Mouse (Mus musculus): ENCODE measurements around the gene Rnaseh1. TPM values are rescaled to one million over a fixed set of nuclear protein-coding genes. Genes with fewer than 3 reads are reported as not detected.

The Rnaseh1 gene
- polyA plus RNA-seq, 1 experiment: 8.1 TPM

GRCm38 (mm10) chr12:28662628-28663027 lies 13.2 kb downstream of the Rnaseh1 start:
- no peaks in the 10 kb centered on the region for H3K9me3 ChIP-seq
- no peak overlapping the region for H3K4me3 ChIP-seq (replicated peaks)
- H3K27me3 ChIP-seq (replicated peaks): peaks cover 6% of the 10 kb centered on the region
- peaks cover 44% of the 10 kb centered on the region for H3K36me3 ChIP-seq (replicated peaks; ENCODE audit: low read length)
- TF ChIP-seq GATA1 (IDR thresholded peaks at IDR 0.05; ENCODE audit: borderline replicate concordance, low read length): no peak
- TF ChIP-seq FLI1 (IDR thresholded peaks at IDR 0.05; ENCODE audit: low read length): no peak
- peaks cover 7% of the 10 kb centered on the region for H3K4me1 ChIP-seq

DNA sequence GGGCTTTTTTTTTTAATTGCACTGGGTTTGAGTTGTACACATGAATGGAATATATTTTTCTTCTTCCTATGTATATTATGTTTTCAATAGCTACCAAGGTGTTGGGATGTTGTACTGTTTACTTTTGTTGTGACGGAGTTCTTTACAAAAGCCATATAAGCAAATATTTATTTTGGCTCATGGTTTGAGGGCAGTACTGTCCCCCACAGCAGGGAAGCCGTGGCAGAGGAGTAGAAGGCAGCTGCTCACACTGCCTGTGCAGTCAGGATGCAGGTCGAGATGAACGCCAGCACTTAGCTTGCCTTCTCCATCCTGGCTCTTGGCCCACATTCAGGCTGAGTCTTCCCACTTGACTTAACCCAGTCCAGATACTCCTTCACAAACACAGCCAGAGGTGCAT lies 17.3 kb downstream of the Rnaseh1 start:
- Histone ChIP-seq H3K4me1 (peaks cover 8% of the 10 kb centered on the region), H3K4me3 (replicated peaks) (peak overlapping the region; percentile 9), H3K9me3 (no peaks in the 10 kb centered on the region), H3K36me3 (replicated peaks; ENCODE audit: low read length) (peaks cover 7% of the 10 kb centered on the region), H3K27me3 (replicated peaks) (peaks cover 6% of the 10 kb centered on the region)
- TF ChIP-seq FLI1 (IDR thresholded peaks at IDR 0.05; ENCODE audit: low read length) (no peak), GATA1 (IDR thresholded peaks at IDR 0.05; ENCODE audit: borderline replicate concordance, low read length) (no peak)

GRCm38 (mm10) chr12:28667287-28667686 lies 17.9 kb downstream of the Rnaseh1 start:
- Histone ChIP-seq H3K4me1 (peaks cover 8% of the 10 kb centered on the region), H3K27me3 (replicated peaks) (peaks cover 6% of the 10 kb centered on the region), H3K4me3 (replicated peaks) (no peak overlapping the region), H3K9me3 (no peaks in the 10 kb centered on the region), H3K36me3 (replicated peaks; ENCODE audit: low read length) (peaks cover 4% of the 10 kb centered on the region)
- TF ChIP-seq FLI1 (IDR thresholded peaks at IDR 0.05; ENCODE audit: low read length): no peak
- no peak for TF ChIP-seq GATA1 (IDR thresholded peaks at IDR 0.05; ENCODE audit: borderline replicate concordance, low read length)

DNA sequence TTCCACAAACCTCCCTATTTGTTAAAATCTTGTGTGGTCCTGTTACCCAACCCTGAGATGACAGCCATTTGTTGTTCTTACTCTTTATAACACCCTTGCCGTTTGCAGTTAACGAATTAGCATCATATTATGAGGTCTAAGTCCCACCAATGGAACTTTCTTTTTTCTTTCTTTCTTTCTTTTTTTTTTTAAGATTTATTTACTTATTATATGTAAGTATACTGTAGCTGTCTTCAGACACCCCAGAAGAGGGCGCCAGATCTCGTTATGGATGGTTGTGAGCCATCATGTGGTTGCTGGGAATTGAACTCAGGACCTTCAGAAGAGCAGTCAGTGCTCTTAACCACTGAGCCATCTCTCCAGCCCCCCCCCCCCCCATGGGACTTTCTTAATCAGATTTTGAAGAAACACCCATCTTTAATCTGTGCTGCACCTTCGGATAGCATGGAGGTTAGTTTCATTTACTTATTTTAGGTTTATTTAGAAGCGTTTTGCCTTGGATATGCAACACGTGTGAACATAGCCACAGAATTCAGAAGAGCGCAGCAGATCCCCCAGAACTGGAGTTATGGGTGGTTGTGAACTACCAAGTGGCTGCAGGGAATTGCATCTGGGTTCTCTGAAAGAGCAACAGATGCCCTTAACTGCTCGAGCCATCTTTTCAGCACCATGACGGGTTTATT lies 24.8 kb downstream of the Rnaseh1 start:
- peak overlapping the region; percentile 96 for H3K4me3 ChIP-seq (replicated peaks)
- H3K27me3 ChIP-seq (replicated peaks): no peaks in the 10 kb centered on the region
- H3K9me3 ChIP-seq: no peaks in the 10 kb centered on the region
- TF ChIP-seq GATA1 (IDR thresholded peaks at IDR 0.05; ENCODE audit: borderline replicate concordance, low read length) (no peak), FLI1 (IDR thresholded peaks at IDR 0.05; ENCODE audit: low read length) (no peak)
- peaks cover 18% of the 10 kb centered on the region for H3K36me3 ChIP-seq (replicated peaks; ENCODE audit: low read length)
- peaks cover 18% of the 10 kb centered on the region for H3K4me1 ChIP-seq

- Histone ChIP-seq H3K4me3 (replicated peaks) (peak within 1 kb of the TSS; percentile 96), H3K4me1 (peaks cover 18% of the 10 kb centered on the region), H3K36me3 (replicated peaks; ENCODE audit: low read length) (peaks cover 29% of the 10 kb centered on the region), H3K27me3 (replicated peaks) (no peaks in the 10 kb centered on the region), H3K9me3 (no peaks in the 10 kb centered on the region)
- no peak for TF ChIP-seq GATA1 (IDR thresholded peaks at IDR 0.05; ENCODE audit: borderline replicate concordance, low read length)
- no peak for TF ChIP-seq FLI1 (IDR thresholded peaks at IDR 0.05; ENCODE audit: low read length)
These were observed 25.9 kb downstream of the Rnaseh1 start, which contains the start of gene Adi1 for GRCm38 (mm10) chr12:28675121-28675924. Gene Adi1 (plus strand): TSS chr12:28675231.

DNA sequence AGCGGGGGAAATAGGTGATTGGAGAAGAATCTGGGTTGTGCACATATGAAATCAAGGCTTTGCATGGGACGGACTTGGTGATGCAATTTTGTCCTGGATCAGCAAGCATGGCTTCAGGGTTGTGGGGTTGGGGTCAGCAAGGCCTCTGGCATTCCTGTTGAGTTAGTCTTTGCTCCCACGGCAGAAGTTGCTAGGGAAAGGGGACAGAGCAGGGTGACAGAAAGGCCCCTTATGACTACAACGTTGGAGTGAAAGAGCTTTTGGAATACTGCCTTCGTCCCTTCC lies 26.5 kb downstream of the Rnaseh1 start:
- Histone ChIP-seq H3K36me3 (replicated peaks; ENCODE audit: low read length) (peaks cover 35% of the 10 kb centered on the region), H3K4me3 (replicated peaks) (peak overlapping the region; percentile 96), H3K27me3 (replicated peaks) (no peaks in the 10 kb centered on the region), H3K4me1 (peaks cover 18% of the 10 kb centered on the region), H3K9me3 (no peaks in the 10 kb centered on the region)
- TF ChIP-seq FLI1 (IDR thresholded peaks at IDR 0.05; ENCODE audit: low read length): no peak
- no peak for TF ChIP-seq GATA1 (IDR thresholded peaks at IDR 0.05; ENCODE audit: borderline replicate concordance, low read length)

- H3K27me3 ChIP-seq (replicated peaks): no peaks in the 10 kb centered on the region
- H3K36me3 ChIP-seq (replicated peaks; ENCODE audit: low read length): peaks cover 63% of the 10 kb centered on the region
- H3K9me3 ChIP-seq: no peaks in the 10 kb centered on the region
- TF ChIP-seq FLI1 (IDR thresholded peaks at IDR 0.05; ENCODE audit: low read length) (no peak), GATA1 (IDR thresholded peaks at IDR 0.05; ENCODE audit: borderline replicate concordance, low read length) (no peak)
- H3K4me1 ChIP-seq: peaks cover 8% of the 10 kb centered on the region
- H3K4me3 ChIP-seq (replicated peaks): no peak overlapping the region
These were observed 35.3 kb downstream of the Rnaseh1 start for GRCm38 (mm10) chr12:28684674-28685073.

DNA sequence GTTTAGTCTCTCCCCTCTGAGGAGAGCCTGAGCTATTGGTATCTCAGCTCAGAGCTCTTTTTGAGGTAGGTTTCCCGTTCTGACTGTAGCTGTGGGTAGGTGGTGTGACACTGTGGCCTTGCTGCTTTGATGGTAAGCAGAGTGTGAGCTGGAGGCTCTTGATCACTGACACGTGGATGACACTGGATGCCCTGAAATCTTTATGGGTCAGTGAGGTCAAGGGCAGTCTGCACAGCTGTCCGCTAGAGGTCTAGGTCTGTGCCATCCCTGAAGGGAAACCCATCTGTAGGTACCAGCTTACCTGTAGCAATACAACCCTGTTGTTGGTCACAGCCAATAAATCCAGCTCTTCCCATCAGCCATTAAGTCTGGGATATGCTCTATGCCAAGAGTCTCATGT lies 36.4 kb downstream of the Rnaseh1 start:
- Histone ChIP-seq H3K4me1 (peaks cover 8% of the 10 kb centered on the region), H3K4me3 (replicated peaks) (no peak overlapping the region), H3K9me3 (no peaks in the 10 kb centered on the region), H3K36me3 (replicated peaks; ENCODE audit: low read length) (peaks cover 63% of the 10 kb centered on the region), H3K27me3 (replicated peaks) (no peaks in the 10 kb centered on the region)
- TF ChIP-seq FLI1 (IDR thresholded peaks at IDR 0.05; ENCODE audit: low read length): no peak
- TF ChIP-seq GATA1 (IDR thresholded peaks at IDR 0.05; ENCODE audit: borderline replicate concordance, low read length): no peak

- H3K9me3 ChIP-seq: no peaks in the 10 kb centered on the region
- H3K4me3 ChIP-seq (replicated peaks): no peak overlapping the region
- peaks cover 63% of the 10 kb centered on the region for H3K36me3 ChIP-seq (replicated peaks; ENCODE audit: low read length)
- TF ChIP-seq FLI1 (IDR thresholded peaks at IDR 0.05; ENCODE audit: low read length) (no peak), GATA1 (IDR thresholded peaks at IDR 0.05; ENCODE audit: borderline replicate concordance, low read length) (no peak)
- no peaks in the 10 kb centered on the region for H3K27me3 ChIP-seq (replicated peaks)
- H3K4me1 ChIP-seq: peaks cover 8% of the 10 kb centered on the region
These were observed 36.9 kb downstream of the Rnaseh1 start for GRCm38 (mm10) chr12:28686199-28686879.

DNA sequence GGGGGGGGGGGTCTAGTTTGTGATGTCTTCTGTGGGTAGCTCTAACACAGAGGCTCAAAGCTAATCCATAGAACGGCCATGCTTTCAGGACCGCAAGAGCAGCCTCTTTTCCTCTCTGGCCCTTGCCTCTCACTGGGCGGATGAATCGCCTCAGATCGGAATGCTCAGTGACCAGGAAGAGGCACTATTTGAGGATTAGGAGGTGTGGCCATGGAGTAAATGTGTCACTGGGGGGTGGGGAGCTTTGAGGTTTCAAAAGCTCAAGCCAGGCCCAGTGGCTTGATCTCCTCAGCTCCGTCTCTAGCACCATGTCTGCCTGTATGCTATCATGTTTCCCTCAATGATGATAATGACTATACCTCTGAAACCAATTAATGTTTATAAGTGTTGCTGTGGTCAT lies 39.6 kb downstream of the Rnaseh1 start:
- peaks cover 14% of the 10 kb centered on the region for H3K4me1 ChIP-seq
- peaks cover 77% of the 10 kb centered on the region for H3K36me3 ChIP-seq (replicated peaks; ENCODE audit: low read length)
- TF ChIP-seq GATA1 (IDR thresholded peaks at IDR 0.05; ENCODE audit: borderline replicate concordance, low read length): no peak
- no peak for TF ChIP-seq FLI1 (IDR thresholded peaks at IDR 0.05; ENCODE audit: low read length)
- H3K4me3 ChIP-seq (replicated peaks): no peak overlapping the region
- no peaks in the 10 kb centered on the region for H3K27me3 ChIP-seq (replicated peaks)
- no peaks in the 10 kb centered on the region for H3K9me3 ChIP-seq
